Mouse (Mus musculus) spleen, adult 2 months (tissue): ENCODE results near the gene Gm10203. TPM values are rescaled to one million over a fixed set of nuclear protein-coding genes. Genes with fewer than 3 reads are reported as not detected.
A peak's percentile ranks its signal among the peaks of the same experiment; 100 is the strongest.
"Not testable (repeated sequence)": the region's sequence is repeated elsewhere in the genome, so short reads cannot be mapped to it uniquely, and the experiment has no call there.

ENCODE experiments used
- DNase-seq, 2 experiments: peaks; one replicate each; pipeline versions ENCODE4 v3.0.0 to v3.0.0-alpha.2; 2012 to 2021; ENCODE audit warnings: low spot score in 2 of 2, low read depth in 1 of 2
- H3K27ac ChIP-seq: fragments of 200-500 bp; 2 replicates; pipeline ENCODE4 v1.5.1; 2012; ENCODE audit warnings: low read length, inconsistent platforms; ENCODE audit not compliant: insufficient read depth
- H3K27me3 ChIP-seq: fragments of 200-500 bp; 2 replicates; pipeline ENCODE4 v1.6.1; 2012; ENCODE audit warnings: mild to moderate bottlenecking, moderate library complexity, low read length, inconsistent platforms; ENCODE audit not compliant: control insufficient read depth, insufficient read depth
- H3K36me3 ChIP-seq: fragments of 200-500 bp; 2 replicates; pipeline ENCODE4 v1.6.1; 2012; ENCODE audit warnings: mild to moderate bottlenecking, low read length, inconsistent platforms; ENCODE audit not compliant: control insufficient read depth, insufficient read depth
- H3K4me1 ChIP-seq: fragments of 200-500 bp; 2 replicates; pipeline ENCODE4 v1.6.1; 2011; ENCODE audit warnings: inconsistent platforms; ENCODE audit not compliant: control insufficient read depth, insufficient read depth, insufficient read length
- H3K4me3 ChIP-seq: fragments of 200-500 bp; 2 replicates; pipeline ENCODE4 v1.5.1; 2011; ENCODE audit warnings: mild to moderate bottlenecking, inconsistent platforms; ENCODE audit not compliant: insufficient read depth, insufficient read length; ENCODE audit errors: extremely low read depth
- CTCF ChIP-seq: fragments of 200-500 bp; IDR thresholded peaks from 2 replicates; pipeline ENCODE4 v1.5.1; 2011; ENCODE audit warnings: mild to moderate bottlenecking, inconsistent platforms; ENCODE audit not compliant: insufficient read depth, insufficient read length, insufficient replicate concordance; ENCODE audit errors: extremely low read depth
- POLR2A ChIP-seq: fragments of 200-500 bp; IDR thresholded peaks from 2 replicates; pipeline ENCODE4 v1.6.1; 2011; ENCODE audit warnings: low read depth, low read length, inconsistent platforms
- WGBS: fragments of 180-500 bp; shearing (Covaris S2); methylation state at CpG from one replicate; pipeline ENCODE4 v1.1.7; 2018; 5-methylcytosine and 5-hydroxymethylcytosine counted together
- polyA plus RNA-seq: library from polyadenylated mRNA; depleted of rRNA; stranded (reverse); fragments of >200 nt; gene quantifications from 2 replicates; pipeline ENCODE4 v1.2.3, GENCODE M21; 2012; rRNA removed

Gm10203 gene
- not detected in 2 replicates for polyA plus RNA-seq

DNA sequence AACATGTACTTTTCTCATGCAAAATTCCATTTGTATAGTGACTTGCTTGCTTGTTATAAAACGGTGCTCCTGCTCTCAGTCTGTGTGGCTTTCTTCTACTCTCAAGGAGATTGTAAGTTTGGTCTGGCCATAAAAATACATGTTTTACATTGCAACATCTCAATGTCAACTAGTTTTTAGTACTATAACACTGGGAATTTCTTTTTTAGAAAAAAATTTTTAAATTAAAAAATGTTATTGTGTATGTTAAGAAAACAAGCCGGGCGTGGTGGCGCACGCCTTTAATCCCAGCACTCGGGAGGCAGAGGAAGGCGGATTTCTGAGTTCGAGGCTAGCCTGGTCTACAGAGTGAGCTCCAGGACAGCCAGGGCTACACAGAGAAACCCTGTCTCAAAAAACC is at the start of gene Gm10203:
TSS of gene Gm10203 (plus strand) at position 301 of the 400 bp plus-strand sequence.
- not testable (repeated sequence) for DNase-seq, H3K4me1 ChIP-seq, H3K4me3 ChIP-seq, H3K36me3 ChIP-seq, H3K27me3 ChIP-seq, H3K27ac ChIP-seq
- WGBS: 91% methylated on average over 8 of the region's 8 CpGs

DNA sequence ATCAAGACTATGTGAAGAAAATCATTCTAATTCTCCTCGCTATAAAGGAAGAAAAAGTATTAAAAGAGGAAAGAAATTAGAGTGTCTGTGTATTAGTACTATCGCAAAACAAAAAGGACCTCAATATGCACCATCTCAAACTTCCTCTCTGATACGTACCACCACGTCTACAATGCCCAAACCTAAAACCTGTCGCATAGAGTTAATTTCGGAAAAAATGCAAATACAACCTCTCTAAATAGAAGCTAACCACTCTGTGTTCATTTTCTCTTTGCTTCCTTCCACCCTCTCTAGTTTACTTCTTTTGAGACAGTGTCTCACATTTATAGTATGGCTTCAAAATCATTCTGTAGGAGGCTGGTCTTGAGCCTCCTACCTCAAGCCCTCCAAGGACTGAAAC is 37.6 kb upstream of the Gm10203 start:
- Histone ChIP-seq H3K4me1 (peaks cover 15% of the 10 kb centered on the region; the same call in 1 of the 2 replicates), H3K4me3 (no peak overlapping the region; the same call in 1 of the 2 replicates), H3K36me3 (no peaks in the 10 kb centered on the region), H3K27me3 (no peaks in the 10 kb centered on the region), H3K27ac (peak overlapping the region; percentile 64; the same call in 1 of the 2 replicates)
- DNase-seq: peak in 1 of 2 experiments; percentile 52
- WGBS: 44% methylated on average over 6 of the region's 6 CpGs
- TF ChIP-seq POLR2A: no peak; the same call in 1 of the 2 replicates
- no peak for TF ChIP-seq CTCF

DNA sequence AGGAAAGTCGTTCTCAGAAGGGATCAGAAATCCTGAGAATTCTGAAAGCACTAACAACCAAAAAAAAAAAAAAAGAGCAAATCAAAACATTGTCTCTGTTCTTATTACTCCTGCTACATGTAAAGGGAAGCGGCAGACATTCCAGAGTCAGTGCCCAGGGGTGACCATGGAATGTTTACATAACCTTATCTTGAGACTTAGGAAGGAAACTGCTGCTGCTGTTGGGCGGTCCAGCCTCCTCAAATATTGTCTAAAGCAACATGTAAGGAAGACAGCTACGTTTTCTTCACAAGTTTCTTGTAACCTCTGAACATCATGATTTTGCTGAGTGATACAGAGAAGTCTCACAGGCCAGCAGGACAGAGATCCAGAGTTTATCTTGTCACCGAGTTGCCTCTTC is 36.5 kb upstream of the Gm10203 start:
- WGBS: 60% methylated on average over 5 of the region's 5 CpGs
- H3K27ac ChIP-seq: peak overlapping the region; percentile 83
- no peaks in the 10 kb centered on the region for H3K27me3 ChIP-seq
- DNase-seq: no peak
- H3K36me3 ChIP-seq: no peaks in the 10 kb centered on the region
- TF ChIP-seq CTCF: no peak
- TF ChIP-seq POLR2A: no peak
- no peak overlapping the region for H3K4me3 ChIP-seq
- H3K4me1 ChIP-seq: peaks cover 15% of the 10 kb centered on the region; the same call in 1 of the 2 replicates

DNA sequence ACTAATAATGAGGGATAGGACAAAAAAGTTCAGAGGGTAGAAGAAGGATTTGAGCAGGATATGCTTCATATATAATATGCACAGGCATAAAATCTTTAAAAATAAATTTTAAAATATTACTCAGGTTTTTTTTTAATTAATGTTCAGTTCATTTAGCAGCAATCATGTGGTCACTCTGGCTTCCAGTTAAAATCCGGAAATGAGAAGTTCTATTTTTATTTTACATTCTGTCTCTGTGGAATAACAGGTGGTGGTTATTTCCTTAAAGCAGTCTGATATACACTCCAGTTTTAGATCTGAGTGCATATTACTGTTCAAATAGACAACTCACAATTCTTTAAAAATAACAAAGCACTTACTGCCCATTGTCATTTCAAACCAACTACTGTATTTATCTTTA is 35.4 kb upstream of the Gm10203 start:
- H3K27ac ChIP-seq: no peak overlapping the region
- no peak for DNase-seq
- peaks cover 12% of the 10 kb centered on the region; the same call in 1 of the 2 replicates for H3K4me1 ChIP-seq
- H3K4me3 ChIP-seq: no peak overlapping the region
- H3K36me3 ChIP-seq: no peaks in the 10 kb centered on the region
- TF ChIP-seq CTCF: no peak
- no peak for TF ChIP-seq POLR2A
- H3K27me3 ChIP-seq: no peaks in the 10 kb centered on the region
- 4% methylated on average over 1 of the region's 1 CpGs for WGBS

DNA sequence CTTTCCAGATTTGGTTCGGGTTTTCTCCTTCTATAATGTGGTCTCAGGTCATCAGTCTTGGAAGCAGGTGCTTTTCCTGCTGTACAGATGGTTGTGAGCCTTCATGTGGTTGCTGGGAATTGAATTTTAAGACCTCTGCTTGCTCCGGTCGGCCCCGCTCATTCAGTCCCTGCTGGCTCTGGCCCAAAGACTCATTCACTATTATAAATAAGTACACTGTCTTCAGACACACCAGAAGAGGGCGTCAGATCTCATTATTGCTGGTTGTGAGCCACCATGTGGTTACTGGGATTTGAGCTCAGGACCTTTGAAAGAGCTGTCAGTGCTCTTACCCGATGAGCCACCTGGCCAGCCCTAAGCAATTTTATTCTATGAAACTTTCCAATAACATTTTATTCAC is 34.6 kb upstream of the Gm10203 start:
- Histone ChIP-seq H3K4me3 (no peak overlapping the region), H3K27me3 (no peaks in the 10 kb centered on the region), H3K27ac (peak overlapping the region; percentile 90), H3K4me1 (peaks cover 9% of the 10 kb centered on the region; the same call in 1 of the 2 replicates), H3K36me3 (no peaks in the 10 kb centered on the region)
- no peak; the same call in 1 of the 2 replicates for TF ChIP-seq CTCF
- TF ChIP-seq POLR2A: no peak
- WGBS: 39% methylated on average over 6 of the region's 6 CpGs
- DNase-seq: no peak

DNA sequence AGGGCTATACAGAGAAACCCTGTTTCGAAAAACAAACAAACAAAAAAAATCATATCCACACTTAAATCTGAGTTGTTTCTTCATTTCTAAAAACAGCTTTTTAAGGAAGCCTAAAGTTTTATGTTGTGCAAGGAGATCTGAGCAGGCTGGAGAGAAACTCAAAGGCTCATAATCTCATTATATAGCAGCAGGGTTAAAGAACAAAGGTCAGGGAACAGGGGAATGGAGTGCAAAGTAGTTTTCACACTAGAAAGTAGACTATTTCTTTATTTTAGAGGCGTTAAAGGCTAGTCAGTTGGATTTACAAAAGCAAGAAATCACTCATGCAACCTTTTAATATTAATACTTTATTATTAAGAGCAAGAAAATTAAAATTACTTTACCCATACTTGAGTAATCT is 33.7 kb upstream of the Gm10203 start:
- no peak for DNase-seq
- WGBS: 85% methylated on average over 2 of the region's 2 CpGs

DNA sequence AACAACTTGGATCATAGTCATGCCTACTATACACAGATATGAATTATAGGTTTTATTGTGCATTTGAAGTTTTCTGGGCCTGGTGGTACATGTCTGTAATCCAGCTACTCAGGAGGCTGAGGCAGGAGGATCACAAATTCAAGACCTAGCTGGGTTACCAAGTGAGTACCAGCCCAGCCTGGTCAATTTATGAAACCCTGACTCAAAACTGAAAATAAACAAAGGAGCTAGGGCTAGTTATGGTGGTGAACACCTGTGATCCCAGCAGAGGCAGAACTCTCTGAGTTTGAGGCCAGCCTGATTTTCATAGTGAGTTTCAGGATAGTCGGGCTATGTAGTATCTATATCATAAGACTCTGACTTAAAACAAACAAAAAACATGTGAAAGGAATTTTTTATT is 32.7 kb upstream of the Gm10203 start:
- Histone ChIP-seq H3K4me1 (peaks cover 8% of the 10 kb centered on the region), H3K27me3 (no peaks in the 10 kb centered on the region), H3K27ac (0 out of 2 replicates have a peak overlapping the region, but pooled peaks have one; percentile 23), H3K36me3 (no peaks in the 10 kb centered on the region), H3K4me3 (no peak overlapping the region)
- DNase-seq: no peak
- 50% methylated on average over 1 of the region's 1 CpGs for WGBS
- no peak for TF ChIP-seq CTCF
- no peak for TF ChIP-seq POLR2A

More for the DNA sequence above, 33.7 kb upstream of the Gm10203 start:
- peaks cover 9% of the 10 kb centered on the region for H3K4me1 ChIP-seq
- H3K36me3 ChIP-seq: no peaks in the 10 kb centered on the region
- no peaks in the 10 kb centered on the region for H3K27me3 ChIP-seq
- no peak overlapping the region for H3K4me3 ChIP-seq
- no peak overlapping the region for H3K27ac ChIP-seq
- TF ChIP-seq POLR2A (no peak), CTCF (no peak)
